Mouse (Mus musculus): ENCODE measurements around the gene Zfp595. TPM values are rescaled to one million over a fixed set of nuclear protein-coding genes. Genes with fewer than 3 reads are reported as not detected.
A peak's percentile ranks its signal among the peaks of the same experiment; 100 is the strongest.
"Not testable (repeated sequence)": the region's sequence is repeated elsewhere in the genome, so short reads cannot be mapped to it uniquely, and the experiment has no call there.

The Zfp595 gene
- total RNA-seq (2021): 1 to 10 TPM; 1.5 to 1.6 TPM
- long read RNA-seq, experiment 1: 0 reads
- long read RNA-seq, experiment 2, partial matches to known transcripts: 0 of 1 reads
- long read RNA-seq, experiment 2, other reads (novel, unspliced or antisense): 0 of 1 reads

DNA sequence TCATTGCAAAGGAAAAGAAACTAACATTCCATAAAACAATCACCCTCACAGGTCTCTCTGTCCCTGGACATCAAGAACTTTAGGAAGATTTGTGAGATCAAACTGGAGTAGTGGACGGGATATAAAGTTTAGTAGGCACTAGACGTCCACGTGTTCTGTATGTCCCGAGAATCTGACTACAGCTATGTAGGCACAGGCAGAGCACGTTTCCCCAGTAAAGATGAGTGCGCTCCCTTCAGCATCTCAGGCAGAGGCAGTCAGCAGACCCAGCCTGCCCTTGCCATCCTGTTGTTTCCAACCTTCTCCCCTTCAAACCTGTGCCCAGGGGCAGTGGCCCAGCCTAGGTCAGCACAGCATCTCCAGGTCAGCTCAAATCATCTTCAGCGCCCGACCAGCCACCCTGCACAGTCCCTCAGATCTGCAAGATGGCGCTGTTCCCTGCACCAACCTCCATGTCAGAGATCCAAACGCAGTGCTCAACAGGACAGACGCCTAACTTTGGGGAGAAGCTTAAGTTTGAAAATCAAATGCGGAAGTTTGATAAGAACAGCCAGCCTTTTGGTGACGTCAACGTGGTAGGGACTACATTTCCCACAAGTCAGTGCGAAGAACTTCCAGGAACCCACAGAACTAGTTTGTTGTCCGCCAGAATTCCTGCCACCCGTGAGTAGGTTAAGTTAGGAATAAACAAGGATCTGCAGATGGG, at the start of gene Zfp595:
Gene Zfp595, minus strand, starts transcription at position 552 of the 706 bp plus-strand sequence.
- Histone ChIP-seq H3K4me3 (peak within 1 kb of the TSS; percentile 71), H3K27ac (peak within 1 kb of the TSS; percentile 91)
- peak; percentile 81 for DNase-seq
- intact Hi-C loops (cut with DNase I): no loop called here
- TF ChIP-seq CTCF (IDR thresholded peaks at IDR 0.05): peak; percentile 66

- H3K4me3 ChIP-seq; H3K27ac ChIP-seq; DNase-seq; intact Hi-C loops (cut with DNase I): not testable (repeated sequence)
Measured at GRCm38 (mm10) chr13:67376255-67376654, 43.9 kb upstream of the Zfp595 start.

- Histone ChIP-seq H3K27ac (peak within 1 kb of the TSS; percentile 65), H3K4me3 (peak within 1 kb of the TSS; percentile 73)
- intact Hi-C loops (cut with DNase I): not testable (repeated sequence)
- peak; percentile 61 for DNase-seq
Measured at GRCm38 (mm10) chr13:67375050-67375911, 42.9 kb upstream of the Zfp595 start, which contains the start of the genes Gm28041 and Zfp456. Gene Gm28041 (minus strand): TSS chr13:67375733. Gene Zfp456 (minus strand): TSS chr13:67375810.

DNA sequence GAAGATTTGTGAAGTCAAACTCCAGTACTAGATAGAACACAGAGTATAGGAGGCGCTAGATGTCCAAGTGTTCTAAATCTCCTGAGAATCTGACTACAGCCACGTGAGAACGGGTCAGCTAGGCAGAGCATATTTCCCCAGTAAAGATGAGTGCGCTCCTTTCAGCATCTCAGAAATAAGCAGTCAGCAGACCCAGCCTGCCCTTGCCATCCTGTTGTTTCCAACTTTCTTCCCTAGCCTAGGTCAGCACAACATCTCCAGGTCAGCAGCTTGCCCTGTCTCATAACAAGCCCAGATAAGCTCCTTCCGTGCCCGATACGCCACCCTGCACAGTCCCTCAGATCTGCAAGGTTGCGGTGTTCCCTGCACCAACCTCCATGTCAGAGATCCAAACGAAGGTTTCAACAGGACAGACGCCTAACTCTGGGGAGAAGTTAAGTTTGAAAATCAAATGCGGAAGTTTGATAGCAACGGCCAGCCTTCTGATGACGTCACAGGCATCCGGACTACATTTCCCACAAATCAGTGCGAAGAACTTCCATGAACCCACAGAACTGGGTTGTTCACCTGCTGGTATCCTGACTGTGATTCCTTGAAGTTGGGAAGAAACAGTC, 27.9 kb upstream of the Zfp595 start, which contains the start of the genes Gm28044 and Zfp953:
Gene Gm28044, minus strand, starts transcription at position 406 of the 614 bp plus-strand sequence.
Gene Zfp953, minus strand, starts transcription at position 475 of the 614 bp plus-strand sequence.
- peak; percentile 11; the same call in 1 of the 2 replicates for TF ChIP-seq CTCF (IDR thresholded peaks at IDR 0.05)
- H3K27ac ChIP-seq: peak within 1 kb of the TSS; percentile 92
- DNase-seq: peak; percentile 89
- intact Hi-C loops (cut with DNase I): loop anchor here (1.0 to 5.0 kb wide), 2 partner anchors 27 to 42 kb away; no protein-coding TSS in a partner anchor
- peak within 1 kb of the TSS; percentile 90 for H3K4me3 ChIP-seq

DNA sequence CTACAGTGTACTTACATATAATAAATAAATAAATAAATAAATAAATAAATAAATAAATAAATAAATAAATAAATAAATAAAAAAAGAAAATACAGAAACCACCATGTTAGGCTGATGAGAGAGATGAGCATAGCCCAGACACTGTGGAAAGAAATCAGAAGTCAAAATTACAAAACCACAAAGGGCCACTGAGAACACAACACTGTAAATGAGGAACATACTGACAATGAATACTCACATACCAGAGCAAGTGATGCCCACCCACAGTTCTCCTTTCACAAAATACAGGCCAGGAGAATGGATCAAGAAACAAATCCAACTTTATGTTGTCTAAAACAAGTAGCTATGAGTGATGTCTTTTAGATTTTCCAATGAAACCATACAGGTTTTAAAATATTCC, 19.5 kb upstream of the Zfp595 start:
- intact Hi-C loops (cut with DNase I): no loop called here
- no peak for TF ChIP-seq CTCF (IDR thresholded peaks at IDR 0.05)
- Histone ChIP-seq H3K27ac (no peak overlapping the region), H3K4me3 (no peak overlapping the region)
- no peak for DNase-seq

GRCm38 (mm10) chr13:67343422-67343821, 11.1 kb upstream of the Zfp595 start:
- TF ChIP-seq CTCF (IDR thresholded peaks at IDR 0.05): no peak
- no peak for DNase-seq
- intact Hi-C loops (cut with DNase I): no loop called here
- no peak overlapping the region for H3K27ac ChIP-seq
- no peak overlapping the region for H3K4me3 ChIP-seq

DNA sequence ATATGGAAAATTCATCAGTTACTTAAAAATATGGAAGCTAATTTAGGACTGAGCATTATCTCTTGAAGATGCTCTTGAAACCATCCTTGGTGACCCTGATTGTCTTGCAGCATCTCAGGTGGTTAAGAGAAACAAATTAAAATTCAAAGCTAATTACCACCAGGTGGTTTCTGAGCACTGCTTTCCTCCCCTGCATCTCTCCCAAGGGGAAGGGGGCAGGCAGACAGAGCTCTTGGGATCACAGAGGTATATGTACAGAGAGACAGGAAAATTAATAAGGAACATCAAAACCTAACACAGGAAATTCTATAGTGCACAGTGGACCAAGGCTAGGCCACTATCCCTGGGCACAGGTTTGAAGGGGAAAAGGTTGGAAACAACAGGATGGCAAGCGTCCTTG, 507 bp upstream of the Zfp595 start:
- DNase-seq: no peak
- intact Hi-C loops (cut with DNase I): loop anchor here (1.0 kb wide), 1 partner anchor 27 kb away; the partner anchor contains the start of genes Gm28044 and Zfp953
- TF ChIP-seq CTCF (IDR thresholded peaks at IDR 0.05): no peak
- Histone ChIP-seq H3K27ac (peak overlapping the region; percentile 91), H3K4me3 (peak overlapping the region; percentile 71)

- intact Hi-C loops (cut with DNase I): loop anchor here (5.0 to 10.0 kb wide), 2 partner anchors 39 to 112 kb away; partner anchors contain the start of gene Zfp455
- TF ChIP-seq CTCF (IDR thresholded peaks at IDR 0.05): no peak
- DNase-seq: no peak
- H3K4me3 ChIP-seq: peak overlapping the region; percentile 95
- peak overlapping the region; percentile 94 for H3K27ac ChIP-seq
Measured at GRCm38 (mm10) chr13:67306718-67307117, 25.7 kb downstream of the Zfp595 start.

DNA sequence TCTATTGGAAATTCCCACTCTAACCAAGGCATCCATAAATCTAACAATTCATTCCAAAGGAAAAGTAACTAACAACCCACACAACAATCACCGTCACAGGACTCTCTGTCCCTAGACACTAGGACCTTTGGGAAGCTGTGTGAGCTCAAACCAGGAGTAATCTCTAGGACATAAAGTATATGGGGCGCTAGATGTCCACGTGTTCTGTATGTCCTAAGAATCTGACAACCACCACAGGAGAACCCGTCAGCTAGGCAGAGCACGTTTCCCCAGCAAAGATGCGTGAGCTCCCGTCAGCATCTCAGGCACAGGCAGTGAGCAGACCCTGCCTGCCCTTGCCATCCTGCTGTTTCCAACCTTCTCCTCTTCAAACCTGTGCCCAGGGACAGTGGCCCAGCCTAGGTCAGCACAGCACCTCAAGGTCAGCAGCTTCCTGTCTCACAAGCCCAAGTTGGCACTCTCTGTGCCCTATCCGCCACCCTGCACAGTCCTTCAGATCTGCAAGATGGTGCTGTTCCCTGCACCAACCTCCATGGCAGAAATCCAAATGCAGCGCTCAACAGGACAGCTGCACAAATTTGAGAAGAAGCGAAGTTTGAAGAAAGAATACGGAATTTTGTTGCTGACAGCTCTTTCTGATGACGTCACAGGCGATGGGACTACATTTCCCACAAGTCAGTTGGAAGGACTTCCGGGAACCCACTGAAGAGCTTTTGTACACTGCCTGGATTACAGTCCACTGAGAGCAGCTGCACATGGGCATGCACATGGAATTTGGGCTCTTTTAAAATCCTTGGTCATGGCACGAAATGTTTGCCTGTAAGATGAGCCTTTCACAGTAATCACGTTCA, 26.3 kb downstream of the Zfp595 start, which contains the start of gene Zfp457:
Gene Zfp457, minus strand, starts transcription at position 664 of the 851 bp plus-strand sequence.
- peak within 1 kb of the TSS; percentile 94 for H3K27ac ChIP-seq
- peak within 1 kb of the TSS; percentile 95 for H3K4me3 ChIP-seq
- no peak; the same call in 1 of the 2 replicates for TF ChIP-seq CTCF (IDR thresholded peaks at IDR 0.05)
- DNase-seq: peak; percentile 88
- intact Hi-C loops (cut with DNase I): loop anchor here (1.0 to 10.0 kb wide), 3 partner anchors 39 to 178 kb away; partner anchors contain the start of gene Zfp455

- TF ChIP-seq CTCF (IDR thresholded peaks at IDR 0.05): no peak
Measured at GRCm38 (mm10) chr13:67278314-67278713, 54.1 kb downstream of the Zfp595 start, which contains the start of gene Zfp458. Gene Zfp458 (minus strand): TSS chr13:67278466.

GRCm38 (mm10) chr13:67269383-67270065, 62.8 kb downstream of the Zfp595 start:
- DNase-seq: not testable (repeated sequence)
- Histone ChIP-seq H3K4me3 (peak overlapping the region; percentile 93), H3K27ac (peak overlapping the region; percentile 89)
- intact Hi-C loops (cut with DNase I): loop anchor here (5.0 to 10.0 kb wide), 2 partner anchors 38 to 235 kb away; partner anchors contain the start of genes Zfp457 and Zfp58

More at GRCm38 (mm10) chr13:67278314-67278713, 54.1 kb downstream of the Zfp595 start, which contains the start of gene Zfp458:
- intact Hi-C loops (cut with DNase I): no loop called here
- H3K4me3 ChIP-seq: no peak within 1 kb of the TSS
- no peak for DNase-seq
- no peak within 1 kb of the TSS for H3K27ac ChIP-seq

Data from gastrocnemius, adult 2 months (tissue).